Comparison of ENCODE assay signal across 1 mouse cellular context in the genomic region with DNA sequence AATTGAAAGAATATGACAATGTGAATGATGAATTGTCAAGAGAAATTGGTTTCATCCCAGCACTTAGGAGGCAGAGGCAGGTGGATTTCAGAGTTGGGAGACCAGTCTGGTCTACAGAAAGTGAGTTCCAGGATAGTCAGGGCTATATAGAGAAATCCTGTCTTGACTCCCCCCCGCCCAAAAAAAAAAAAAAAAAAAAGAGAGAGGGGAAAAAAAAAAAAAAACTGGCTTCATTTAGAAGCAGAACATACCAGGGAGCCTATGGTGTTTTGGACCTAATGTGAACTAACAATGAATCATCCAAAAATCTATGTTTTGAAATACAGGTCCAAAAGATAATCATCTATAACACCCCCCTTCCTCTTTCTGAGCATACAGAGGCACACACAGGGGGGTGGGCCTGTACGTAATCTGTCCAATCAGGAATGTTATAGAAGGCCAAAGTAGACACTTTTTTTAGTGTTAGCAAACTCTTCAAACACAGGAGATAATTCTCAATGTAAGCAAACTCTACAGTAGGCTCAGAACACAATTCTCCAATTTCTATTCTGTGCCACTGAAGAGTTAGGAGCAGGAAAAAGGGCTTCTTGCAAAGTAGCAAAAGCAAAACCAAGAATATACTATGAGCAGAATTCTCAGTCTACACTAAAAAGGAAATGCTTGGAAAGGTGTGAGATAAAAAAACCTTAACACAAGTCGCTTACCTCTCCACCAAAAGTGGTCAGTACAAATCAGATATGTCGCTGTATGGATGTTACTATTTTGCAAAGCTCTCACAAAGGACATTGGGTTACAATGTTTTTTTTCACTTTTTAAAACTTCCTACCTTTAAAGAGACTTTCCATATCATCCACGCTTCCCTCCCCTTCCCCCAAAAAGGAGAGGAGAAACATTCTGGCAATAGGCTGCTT.
TF ChIP-seq lines count a peak whose summit lies in the region.

No protein-coding gene starts in this region.

TF ChIP-seq in MEL, 35 proteins besides CTCF, POLR2A, EP300 and RAD21 (continued from another document):
- 0 out of 2 replicates have a peak, but pooled peaks have one; percentile 48 for TF ChIP-seq MYC (IDR thresholded peaks at IDR 0.05; ENCODE audit: low read depth, low read length)
- TF ChIP-seq SIN3A (IDR thresholded peaks at IDR 0.05; ENCODE audit: low read length): peak; percentile 69
- TF ChIP-seq MAX (IDR thresholded peaks at IDR 0.05; ENCODE audit: low read length): no peak
- no peak for TF ChIP-seq MEF2A (IDR thresholded peaks at IDR 0.05; ENCODE audit: extremely low read depth, insufficient replicate concordance, low read depth, low read length, poor library complexity, severe bottlenecking)
- no peak for TF ChIP-seq MYB (IDR thresholded peaks at IDR 0.05; ENCODE audit: low read depth, low read length)
- peak; percentile 78 for TF ChIP-seq GATA1 (IDR thresholded peaks at IDR 0.05; ENCODE audit: low read depth, low read length)
- no peak for TF ChIP-seq MAZ (IDR thresholded peaks at IDR 0.05; ENCODE audit: low read depth, low read length)
- TF ChIP-seq ETS1 (IDR thresholded peaks at IDR 0.05; ENCODE audit: low read depth, low read length): peak; percentile 48
- 0 out of 2 replicates have a peak, but pooled peaks have one; percentile 50 for TF ChIP-seq ZKSCAN1 (IDR thresholded peaks at IDR 0.05; ENCODE audit: low read depth, low read length)
- TF ChIP-seq USF1 (IDR thresholded peaks at IDR 0.05; ENCODE audit: low read depth, low read length): no peak
- TF ChIP-seq ZNF384 (IDR thresholded peaks at IDR 0.05; ENCODE audit: low read depth, low read length): peak; percentile 87
- TF ChIP-seq JUND (IDR thresholded peaks at IDR 0.05; ENCODE audit: low read depth, low read length): no peak
- TF ChIP-seq SMC3 (IDR thresholded peaks at IDR 0.05; ENCODE audit: low read depth, low read length): no peak
